Mouse (Mus musculus) neural tube, embryonic 10.5 days (tissue): ENCODE results near the gene Gm7792.
"Not testable (repeated sequence)": the region's sequence is repeated elsewhere in the genome, so short reads cannot be mapped to it uniquely, and the experiment has no call there.

ENCODE experiments used
- DNase-seq: peaks from one replicate; pipeline ENCODE4 v3.0.0-alpha.2; 2017; ENCODE audit warnings: low spot score; ENCODE audit errors: extremely low spot score

Gm7792 gene

GRCm38 (mm10) chr5:93843476-93843875, at the start of gene Gm7792:
Gene Gm7792 (plus strand): TSS chr5:93843776.
- DNase-seq = not testable (repeated sequence)
